Mouse (Mus musculus) limb, embryonic 14.5 days (tissue): ENCODE data around the gene Gm10447. TPM values are rescaled to one million over a fixed set of nuclear protein-coding genes. Genes with fewer than 3 reads are reported as not detected.

Experiments
- ATAC-seq: fragments of 200-750 bp; cut with Nextera tagmentation; 2 replicates; pipeline ENCODE4 v1.8.0; 2017; ENCODE audit warnings: low read depth, moderate number of reproducible peaks, moderate TSS enrichment; ENCODE audit not compliant: low FRiP score
- DNase-seq: peaks from one replicate; pipeline ENCODE4 v3.0.0-alpha.2; 2015; ENCODE audit warnings: low spot score
- H3K27ac ChIP-seq: fragments of 300-500 bp; sonication (generic); replicated peaks from 2 replicates; pipeline ENCODE4 v1.5.1; 2014; ENCODE audit warnings: low read depth, mild to moderate bottlenecking, low read length, moderate library complexity, mixed read lengths
- H3K27me3 ChIP-seq: fragments of 300-500 bp; sonication (generic); 2 replicates; pipeline ENCODE4 v1.6.1; 2014; ENCODE audit warnings: low read length, mixed read lengths; ENCODE audit not compliant: control insufficient read depth, insufficient read depth
- H3K36me3 ChIP-seq: fragments of 300-500 bp; sonication (generic); 2 replicates; pipeline ENCODE4 v1.6.1; 2014; ENCODE audit warnings: mild to moderate bottlenecking, low read length, moderate library complexity, mixed read lengths; ENCODE audit not compliant: control insufficient read depth, insufficient read depth
- H3K4me1 ChIP-seq: fragments of 300-500 bp; sonication (generic); 2 replicates; pipeline ENCODE4 v1.6.1; 2014; ENCODE audit warnings: antibody characterized with exemption, low read length, mixed read lengths; ENCODE audit not compliant: control insufficient read depth, insufficient read depth
- H3K4me2 ChIP-seq: fragments of 300-500 bp; sonication (generic); replicated peaks from 2 replicates; pipeline ENCODE4 v1.6.1; 2014; ENCODE audit warnings: low read depth, mild to moderate bottlenecking, low read length, moderate library complexity; ENCODE audit not compliant: severe bottlenecking
- H3K4me3 ChIP-seq: fragments of 300-500 bp; sonication (generic); replicated peaks from 2 replicates; pipeline ENCODE4 v1.5.1; 2014; ENCODE audit warnings: low read length
- H3K9ac ChIP-seq: fragments of 300-500 bp; sonication (generic); 2 replicates; pipeline ENCODE4 v1.6.1; 2014; ENCODE audit warnings: mild to moderate bottlenecking, low read depth, low read length, moderate library complexity; ENCODE audit not compliant: severe bottlenecking
- H3K9me3 ChIP-seq: fragments of 300-500 bp; sonication (generic); 2 replicates; pipeline ENCODE4 v1.6.1; 2016; ENCODE audit warnings: low read length; ENCODE audit not compliant: control insufficient read depth
- POLR2A ChIP-seq: fragments of 200-500 bp; IDR thresholded peaks from 2 replicates; pipeline ENCODE4 v1.8.0; 2012; ENCODE audit warnings: inconsistent platforms, mild to moderate bottlenecking, moderate library complexity, borderline replicate concordance; ENCODE audit not compliant: insufficient read depth, insufficient read length; ENCODE audit errors: extremely low read depth
- WGBS: fragments of 180-500 bp; shearing (Covaris S2); extraction: QIAGEN DNeasy Blood & Tissue Kit; methylation state at CpG from one replicate; pipeline ENCODE4 v1.1.7; 2014; 5-methylcytosine and 5-hydroxymethylcytosine counted together
- polyA plus RNA-seq, 2 experiments: library from polyadenylated mRNA; depleted of rRNA in 1 of 2; stranded (reverse) in 1 of 2; unstranded in 1 of 2; fragments of >200 nt; fragmentation: Nextera tagmentation in 1 of 2; extraction: Ambion mirVana in 1 of 2; gene quantifications; 2 replicates each; pipeline versions ENCODE4 v1.2.1 to v1.2.3; 2012 to 2014

Gene Gm10447
- polyA plus RNA-seq, 2 experiments, result 0.41 TPM; not detected in 1

DNA sequence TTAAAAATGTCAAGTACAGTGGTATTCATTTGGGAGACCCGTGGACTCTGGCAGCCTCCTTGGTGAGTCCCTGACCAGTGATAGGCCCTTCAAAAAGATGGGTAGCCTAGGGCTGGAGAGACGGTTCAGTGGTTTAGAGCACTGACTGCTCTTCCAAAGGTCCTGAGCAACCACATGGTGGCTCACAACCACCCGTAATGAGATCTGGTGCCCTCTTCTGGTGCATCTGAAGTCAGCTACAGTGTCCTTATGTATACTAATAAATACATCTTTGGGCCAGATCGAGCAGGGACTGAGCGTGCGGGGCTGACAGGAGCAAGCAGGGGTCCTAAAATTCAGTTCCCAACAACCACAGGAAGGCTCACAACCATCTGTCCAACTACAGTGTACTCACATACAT, 13.0 kb downstream of the Gm10447 start:
- Histone ChIP-seq H3K4me1 (no peaks in the 10 kb centered on the region), H3K36me3 (no peaks in the 10 kb centered on the region), H3K4me3 (no peak overlapping the region), H3K9ac (no peak overlapping the region), H3K4me2 (no peak overlapping the region), H3K27me3 (no peaks in the 10 kb centered on the region), H3K9me3 (no peaks in the 10 kb centered on the region), H3K27ac (no peak overlapping the region)
- DNase-seq, result no peak
- no peak for TF ChIP-seq POLR2A
- WGBS, result 34% methylated on average over 6 of the region's 6 CpGs
- ATAC-seq, result no peak

DNA sequence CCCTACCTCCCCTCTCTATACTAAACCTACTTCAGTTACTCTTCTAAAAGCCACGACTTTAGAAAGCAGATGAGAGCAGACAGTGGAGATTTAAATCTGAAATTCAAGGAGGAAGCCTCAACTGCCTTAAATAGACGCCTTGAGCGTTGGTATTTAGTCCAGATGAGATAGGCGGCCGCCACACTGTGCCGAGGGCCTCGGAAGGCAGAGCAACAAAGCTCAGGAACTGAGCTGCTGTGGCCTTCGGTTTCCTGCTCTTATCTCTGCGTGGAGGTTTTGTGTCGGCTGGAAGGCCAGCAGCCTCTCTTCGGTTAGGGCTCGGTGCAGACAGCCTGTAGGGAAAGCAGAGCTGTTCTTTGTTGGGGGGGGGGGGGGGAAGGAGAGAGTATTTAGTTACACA, 15.0 kb downstream of the Gm10447 start:
- DNase-seq (no peak), ATAC-seq (no peak)
- no peak overlapping the region for H3K4me3 ChIP-seq
- H3K27me3 ChIP-seq, result no peaks in the 10 kb centered on the region
- H3K9ac ChIP-seq, result no peak overlapping the region
- no peak overlapping the region for H3K4me2 ChIP-seq
- H3K27ac ChIP-seq, result no peak overlapping the region
- H3K4me1 ChIP-seq, result no peaks in the 10 kb centered on the region
- no peaks in the 10 kb centered on the region for H3K9me3 ChIP-seq
- H3K36me3 ChIP-seq, result no peaks in the 10 kb centered on the region
- WGBS, result 41% methylated on average over 12 of the region's 12 CpGs
- TF ChIP-seq POLR2A, result no peak

DNA sequence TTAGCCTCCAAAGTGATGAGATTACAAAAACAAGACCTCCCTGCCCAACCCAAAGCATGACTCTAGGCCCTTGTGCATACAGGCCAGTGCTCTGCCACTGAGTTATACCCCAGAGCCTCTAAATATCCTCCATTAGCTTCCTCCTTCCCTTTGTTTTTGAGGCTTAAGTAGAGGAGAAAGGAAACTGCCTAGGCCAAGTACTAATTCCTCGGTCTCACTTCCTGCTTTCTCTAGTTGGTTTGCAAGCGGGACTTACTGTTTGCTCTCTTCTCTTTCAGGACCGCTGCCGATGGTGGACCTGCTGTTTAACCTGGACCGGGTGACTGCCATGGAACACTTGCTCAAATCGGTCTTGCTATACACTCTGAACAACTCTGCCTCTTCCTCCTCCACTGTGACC, 20.6 kb downstream of the Gm10447 start:
- H3K9me3 ChIP-seq, result no peaks in the 10 kb centered on the region
- peaks cover 3% of the 10 kb centered on the region; the same call in 1 of the 2 replicates for H3K4me1 ChIP-seq
- no peaks in the 10 kb centered on the region for H3K36me3 ChIP-seq
- WGBS, result 82% methylated on average over 6 of the region's 6 CpGs
- TF ChIP-seq POLR2A, result no peak
- ATAC-seq, result no peak
- H3K27ac ChIP-seq, result no peak overlapping the region
- H3K4me2 ChIP-seq, result no peak overlapping the region
- H3K4me3 ChIP-seq, result no peak overlapping the region
- no peak overlapping the region for H3K9ac ChIP-seq
- H3K27me3 ChIP-seq, result no peaks in the 10 kb centered on the region
- DNase-seq, result no peak

DNA sequence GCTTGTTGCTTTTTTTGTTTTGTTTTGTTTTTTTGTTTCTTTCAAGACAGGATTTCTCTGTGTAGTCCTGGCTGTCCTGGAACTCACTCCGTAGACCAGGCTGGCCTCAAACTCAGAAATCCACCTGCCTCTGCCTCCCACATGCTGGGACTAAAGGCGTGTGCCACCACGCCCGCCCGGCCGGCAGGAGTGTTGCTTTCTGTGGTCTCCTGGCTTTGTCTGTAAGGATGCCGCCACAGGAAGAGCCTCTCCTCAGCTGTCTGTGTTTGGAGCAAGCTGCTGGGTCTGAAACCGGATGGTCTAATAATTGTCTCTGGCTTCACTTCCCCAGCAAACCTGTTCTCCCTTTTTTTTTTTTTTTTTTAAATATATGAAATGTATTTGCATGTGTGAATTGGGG, 21.4 kb downstream of the Gm10447 start:
- Histone ChIP-seq H3K4me1 (peaks cover 3% of the 10 kb centered on the region; the same call in 1 of the 2 replicates), H3K4me3 (no peak overlapping the region), H3K4me2 (no peak overlapping the region), H3K27ac (no peak overlapping the region), H3K36me3 (no peaks in the 10 kb centered on the region), H3K9me3 (no peaks in the 10 kb centered on the region), H3K27me3 (no peaks in the 10 kb centered on the region), H3K9ac (no peak overlapping the region)
- WGBS, result 81% methylated on average over 8 of the region's 8 CpGs
- DNase-seq, result no peak
- no peak for TF ChIP-seq POLR2A
- ATAC-seq, result no peak

DNA sequence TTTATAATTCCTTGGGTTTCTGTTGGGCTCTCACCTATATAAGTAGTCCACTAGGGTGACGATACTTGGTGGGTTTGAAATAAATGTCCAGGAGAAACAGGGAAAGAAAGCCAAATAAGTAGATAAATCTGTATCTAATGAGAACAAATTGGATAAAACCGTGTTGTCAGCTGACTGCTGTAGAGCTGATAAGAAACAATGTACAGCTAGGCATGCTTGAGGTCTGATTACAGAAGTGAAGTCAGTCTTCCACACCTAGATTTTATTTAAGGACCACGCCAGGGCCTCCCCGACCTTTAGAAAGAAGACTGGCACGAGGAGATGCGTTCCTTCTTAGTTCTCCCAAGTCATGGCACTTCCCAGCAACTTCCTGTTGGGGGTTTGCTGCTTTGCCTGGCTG, 23.9 kb downstream of the Gm10447 start:
- no peak overlapping the region for H3K9ac ChIP-seq
- no peak overlapping the region for H3K27ac ChIP-seq
- peaks cover 9% of the 10 kb centered on the region for H3K36me3 ChIP-seq
- TF ChIP-seq POLR2A, result no peak
- no peak overlapping the region for H3K4me3 ChIP-seq
- H3K9me3 ChIP-seq, result no peaks in the 10 kb centered on the region
- no peak overlapping the region for H3K4me2 ChIP-seq
- WGBS, result 64% methylated on average over 6 of the region's 6 CpGs
- no peak for DNase-seq
- no peaks in the 10 kb centered on the region for H3K27me3 ChIP-seq
- peaks cover 9% of the 10 kb centered on the region for H3K4me1 ChIP-seq
- ATAC-seq, result no peak
